Mouse (Mus musculus): ENCODE measurements around the gene Rps7. TPM values are rescaled to one million over a fixed set of nuclear protein-coding genes. Genes with fewer than 3 reads are reported as not detected.

Rps7 gene
- total and polyA plus RNA-seq, 3 experiments, result 300 to 2,439 (median 476) TPM

GRCm38 (mm10) chr12:28607546-28608305 lies 28.0 kb downstream of the Rps7 start:
- no peaks in the 10 kb centered on the region for H3K27me3 ChIP-seq (ENCODE audit: control insufficient read depth in 1 of 2, insufficient read depth in 2 of 2, low read length in 2 of 2)
- H3K36me3 ChIP-seq (ENCODE audit: control insufficient read depth in 1 of 2, insufficient read depth in 2 of 2, low read length in 2 of 2), result no peaks in the 10 kb centered on the region
- no peak overlapping the region for H3K27ac ChIP-seq (ENCODE audit: control insufficient read depth, low read depth, low read length)
- no peak for TF ChIP-seq POLR2A (IDR thresholded peaks at IDR 0.05; ENCODE audit: control insufficient read depth in 1 of 2, insufficient read depth in 1 of 2, low read depth in 1 of 2, low read length in 2 of 2, poor library complexity in 1 of 2)
- no peak for TF ChIP-seq ZC3H11A (IDR thresholded peaks at IDR 0.05; ENCODE audit: low read depth, low read length)
- TF ChIP-seq ZNF384 (IDR thresholded peaks at IDR 0.05; ENCODE audit: low read depth, low read length), result no peak
- no peak for TF ChIP-seq POLR2AphosphoS2 (IDR thresholded peaks at IDR 0.05; ENCODE audit: low read length)
- TF ChIP-seq GATA1 (IDR thresholded peaks at IDR 0.05; ENCODE audit: low read depth, low read length), result no peak
- TF ChIP-seq NELFE (IDR thresholded peaks at IDR 0.05; ENCODE audit: low read depth, low read length), result no peak
- no peak for TF ChIP-seq USF1 (IDR thresholded peaks at IDR 0.05; ENCODE audit: low read depth, low read length)
- no peak for TF ChIP-seq MAZ (IDR thresholded peaks at IDR 0.05; ENCODE audit: low read depth, low read length)
- TF ChIP-seq USF2 (IDR thresholded peaks at IDR 0.05; ENCODE audit: borderline replicate concordance in 1 of 2, insufficient read depth in 1 of 2, low read depth in 1 of 2, low read length in 2 of 2), result no peak
- TF ChIP-seq SMC3 (IDR thresholded peaks at IDR 0.05; ENCODE audit: low read depth, low read length), result no peak
- no peak for TF ChIP-seq MAX (IDR thresholded peaks at IDR 0.05; ENCODE audit: low read length)
- TF ChIP-seq MAFK (IDR thresholded peaks at IDR 0.05; ENCODE audit: borderline replicate concordance, low read depth, low read length), result no peak
- no peak for TF ChIP-seq CHD1 (IDR thresholded peaks at IDR 0.05; ENCODE audit: low read depth, low read length)
- TF ChIP-seq RAD21 (IDR thresholded peaks at IDR 0.05; ENCODE audit: low read depth, low read length), result no peak
- TF ChIP-seq MYB (IDR thresholded peaks at IDR 0.05; ENCODE audit: low read depth, low read length), result no peak
- H3K9me3 ChIP-seq (replicated peaks; ENCODE audit: insufficient read depth, low read length), result no peaks in the 10 kb centered on the region
- H3K9ac ChIP-seq (ENCODE audit: control insufficient read depth, low read depth, low read length, poor library complexity, severe bottlenecking), result no peak overlapping the region
- DNase-seq (ENCODE audit: low read depth, low spot score), result no peak
- H3K4me3 ChIP-seq (ENCODE audit: control insufficient read depth in 1 of 2, insufficient read depth in 1 of 2, low read depth in 2 of 2, low read length in 2 of 2), result no peak overlapping the region
- H3K79me2 ChIP-seq (ENCODE audit: control insufficient read depth, insufficient read depth, low read length, poor library complexity), result no peaks in the 10 kb centered on the region
- H3K4me1 ChIP-seq (ENCODE audit: control insufficient read depth in 1 of 2, insufficient read depth in 2 of 2, low read length in 2 of 2), result no peaks in the 10 kb centered on the region

GRCm38 (mm10) chr12:28603494-28603893 lies 32.3 kb downstream of the Rps7 start:
- no peak overlapping the region for H3K27ac ChIP-seq (ENCODE audit: control insufficient read depth, low read depth, low read length)
- H3K27me3 ChIP-seq (ENCODE audit: control insufficient read depth in 1 of 2, insufficient read depth in 2 of 2, low read length in 2 of 2), result no peaks in the 10 kb centered on the region
- TF ChIP-seq JUND (IDR thresholded peaks at IDR 0.05; ENCODE audit: low read depth, low read length) (no peak), MXI1 (IDR thresholded peaks at IDR 0.05; ENCODE audit: low read depth, low read length) (no peak), POLR2AphosphoS2 (IDR thresholded peaks at IDR 0.05; ENCODE audit: low read length) (no peak), ZC3H11A (IDR thresholded peaks at IDR 0.05; ENCODE audit: low read depth, low read length) (no peak), ZMIZ1 (IDR thresholded peaks at IDR 0.05; ENCODE audit: low read depth, low read length) (no peak), EP300 (IDR thresholded peaks at IDR 0.05; ENCODE audit: low read depth in 1 of 2, low read length in 2 of 2) (no peak), POLR2A (IDR thresholded peaks at IDR 0.05; ENCODE audit: control insufficient read depth in 1 of 2, insufficient read depth in 1 of 2, low read depth in 1 of 2, low read length in 2 of 2, poor library complexity in 1 of 2) (no peak), BHLHE40 (IDR thresholded peaks at IDR 0.05; ENCODE audit: borderline replicate concordance, low read depth, low read length) (no peak), ZNF384 (IDR thresholded peaks at IDR 0.05; ENCODE audit: low read depth, low read length) (no peak), MYC (IDR thresholded peaks at IDR 0.05; ENCODE audit: low read depth, low read length) (no peak), ELF1 (IDR thresholded peaks at IDR 0.05; ENCODE audit: low read depth, low read length) (no peak), CHD1 (IDR thresholded peaks at IDR 0.05; ENCODE audit: low read depth, low read length) (no peak), MAZ (IDR thresholded peaks at IDR 0.05; ENCODE audit: low read depth, low read length) (no peak), NRF1 (IDR thresholded peaks at IDR 0.05; ENCODE audit: insufficient read depth, low read depth, low read length, poor library complexity, severe bottlenecking) (no peak), MYB (IDR thresholded peaks at IDR 0.05; ENCODE audit: low read depth, low read length) (no peak), GATA1 (IDR thresholded peaks at IDR 0.05; ENCODE audit: low read depth, low read length) (no peak), ZKSCAN1 (IDR thresholded peaks at IDR 0.05; ENCODE audit: low read depth, low read length) (no peak), ETS1 (IDR thresholded peaks at IDR 0.05; ENCODE audit: low read depth, low read length) (no peak)
- H3K4me1 ChIP-seq (ENCODE audit: control insufficient read depth in 1 of 2, insufficient read depth in 2 of 2, low read length in 2 of 2), result peaks cover 9 to 17% of the 10 kb centered on the region in 2 experiments; a peak in 3 of 4 replicates
- H3K9ac ChIP-seq (ENCODE audit: control insufficient read depth, low read depth, low read length, poor library complexity, severe bottlenecking), result no peak overlapping the region
- no peaks in the 10 kb centered on the region for H3K9me3 ChIP-seq (replicated peaks; ENCODE audit: insufficient read depth, low read length)
- peaks cover 0 to 2% of the 10 kb centered on the region in 2 experiments; a peak in 1 of 4 replicates for H3K36me3 ChIP-seq (ENCODE audit: control insufficient read depth in 1 of 2, insufficient read depth in 2 of 2, low read length in 2 of 2)
- H3K79me2 ChIP-seq (ENCODE audit: control insufficient read depth, insufficient read depth, low read length, poor library complexity), result no peaks in the 10 kb centered on the region
- no peak overlapping the region for H3K4me3 ChIP-seq (ENCODE audit: control insufficient read depth in 1 of 2, insufficient read depth in 1 of 2, low read depth in 2 of 2, low read length in 2 of 2)
- DNase-seq (ENCODE audit: low read depth, low spot score), result no peak
